Mouse (Mus musculus): ENCODE data around the gene Gm614. TPM values are rescaled to one million over a fixed set of nuclear protein-coding genes. Genes with fewer than 3 reads are reported as not detected.

Gene Gm614
- not detected in 2 replicates for polyA plus RNA-seq (2015; fragmentation: Nextera tagmentation; extraction: Ambion mirVana)

GRCm38 (mm10) chrX:101263892-101264291, at the start of gene Gm614:
Gm614 (minus strand) TSS chrX:101263992.
- WGBS = 60% methylated on average over 1 of the region's 1 CpGs
- no peaks in the 10 kb centered on the region for H3K4me1 ChIP-seq (ENCODE audit: control insufficient read depth, insufficient read depth, low read depth, low read length)
- no peak for ATAC-seq
- H3K9me3 ChIP-seq (ENCODE audit: control insufficient read depth, low read length) = no peaks in the 10 kb centered on the region
- H3K36me3 ChIP-seq (ENCODE audit: control insufficient read depth, insufficient read depth, low read length) = no peaks in the 10 kb centered on the region
- no peak within 1 kb of the TSS for H3K27ac ChIP-seq (ENCODE audit: low read depth, low read length)
- H3K4me2 ChIP-seq (ENCODE audit: low read length) = no peak within 1 kb of the TSS
- no peaks in the 10 kb centered on the region; the same call in 1 of the 2 replicates for H3K27me3 ChIP-seq (replicated peaks; ENCODE audit: control insufficient read depth, insufficient read depth, low read length)
- H3K4me3 ChIP-seq (ENCODE audit: low read length) = no peak within 1 kb of the TSS
- no peak within 1 kb of the TSS for H3K9ac ChIP-seq (ENCODE audit: low read depth, low read length)

- WGBS = 95% methylated on average over 5 of the region's 5 CpGs
- ATAC-seq = no peak
Measured at GRCm38 (mm10) chrX:101309299-101309698, 45.5 kb upstream of the Gm614 start.

DNA sequence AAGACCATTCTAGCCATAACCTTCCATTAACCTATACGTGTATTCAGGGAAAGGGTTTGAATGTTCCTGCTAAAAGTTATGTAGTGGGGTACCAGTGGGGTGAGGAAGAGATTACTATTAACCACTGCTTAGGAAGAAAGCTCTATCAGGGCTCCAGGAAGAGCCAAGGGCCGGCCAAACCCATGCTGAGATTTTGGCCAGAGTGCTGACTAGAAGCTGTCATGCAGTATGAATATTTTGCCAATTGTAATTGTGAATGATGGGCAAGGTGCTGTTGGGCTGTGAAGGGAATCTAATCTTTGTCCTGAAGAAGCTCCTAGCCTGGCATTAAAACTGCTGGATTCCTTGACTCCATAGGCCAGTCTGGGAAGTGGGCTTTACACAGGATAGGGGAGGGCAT, 40.9 kb upstream of the Gm614 start:
- H3K9me3 ChIP-seq (ENCODE audit: control insufficient read depth, low read length) = no peaks in the 10 kb centered on the region
- WGBS = 38% methylated on average over 2 of the region's 2 CpGs
- no peak for ATAC-seq
- H3K4me1 ChIP-seq (ENCODE audit: control insufficient read depth, insufficient read depth, low read depth, low read length) = peaks cover 27% of the 10 kb centered on the region; the same call in 1 of the 2 replicates
- H3K9ac ChIP-seq (ENCODE audit: low read depth, low read length) = no peak overlapping the region
- H3K27ac ChIP-seq (ENCODE audit: low read depth, low read length) = no peak overlapping the region
- H3K4me3 ChIP-seq (ENCODE audit: low read length) = no peak overlapping the region
- H3K4me2 ChIP-seq (ENCODE audit: low read length) = no peak overlapping the region
- no peaks in the 10 kb centered on the region for H3K27me3 ChIP-seq (replicated peaks; ENCODE audit: control insufficient read depth, insufficient read depth, low read length)
- H3K36me3 ChIP-seq (ENCODE audit: control insufficient read depth, insufficient read depth, low read length) = peaks cover 1% of the 10 kb centered on the region; the same call in 1 of the 2 replicates

More at GRCm38 (mm10) chrX:101309299-101309698, 45.5 kb upstream of the Gm614 start:
- Histone ChIP-seq H3K9me3 (ENCODE audit: control insufficient read depth, low read length) (no peaks in the 10 kb centered on the region), H3K9ac (ENCODE audit: low read depth, low read length) (no peak overlapping the region), H3K36me3 (ENCODE audit: control insufficient read depth, insufficient read depth, low read length) (peaks cover 5% of the 10 kb centered on the region; the same call in 1 of the 2 replicates), H3K4me3 (ENCODE audit: low read length) (no peak overlapping the region), H3K4me1 (ENCODE audit: control insufficient read depth, insufficient read depth, low read depth, low read length) (peaks cover 5% of the 10 kb centered on the region; the same call in 1 of the 2 replicates), H3K27me3 (replicated peaks; ENCODE audit: control insufficient read depth, insufficient read depth, low read length) (no peaks in the 10 kb centered on the region), H3K27ac (ENCODE audit: low read depth, low read length) (no peak overlapping the region), H3K4me2 (ENCODE audit: low read length) (no peak overlapping the region)

GRCm38 (mm10) chrX:101301654-101302053, 37.9 kb upstream of the Gm614 start:
- Histone ChIP-seq H3K27me3 (replicated peaks; ENCODE audit: control insufficient read depth, insufficient read depth, low read length) (no peaks in the 10 kb centered on the region), H3K4me1 (ENCODE audit: control insufficient read depth, insufficient read depth, low read depth, low read length) (peaks cover 30% of the 10 kb centered on the region; the same call in 1 of the 2 replicates), H3K9ac (ENCODE audit: low read depth, low read length) (peak overlapping the region; percentile 43; the same call in 1 of the 2 replicates), H3K4me3 (ENCODE audit: low read length) (peak overlapping the region; percentile 54), H3K27ac (ENCODE audit: low read depth, low read length) (no peak overlapping the region), H3K4me2 (ENCODE audit: low read length) (peak overlapping the region; percentile 59), H3K9me3 (ENCODE audit: control insufficient read depth, low read length) (no peaks in the 10 kb centered on the region), H3K36me3 (ENCODE audit: control insufficient read depth, insufficient read depth, low read length) (no peaks in the 10 kb centered on the region)
- WGBS = 51% methylated on average over 9 of the region's 9 CpGs
- ATAC-seq = no peak

DNA sequence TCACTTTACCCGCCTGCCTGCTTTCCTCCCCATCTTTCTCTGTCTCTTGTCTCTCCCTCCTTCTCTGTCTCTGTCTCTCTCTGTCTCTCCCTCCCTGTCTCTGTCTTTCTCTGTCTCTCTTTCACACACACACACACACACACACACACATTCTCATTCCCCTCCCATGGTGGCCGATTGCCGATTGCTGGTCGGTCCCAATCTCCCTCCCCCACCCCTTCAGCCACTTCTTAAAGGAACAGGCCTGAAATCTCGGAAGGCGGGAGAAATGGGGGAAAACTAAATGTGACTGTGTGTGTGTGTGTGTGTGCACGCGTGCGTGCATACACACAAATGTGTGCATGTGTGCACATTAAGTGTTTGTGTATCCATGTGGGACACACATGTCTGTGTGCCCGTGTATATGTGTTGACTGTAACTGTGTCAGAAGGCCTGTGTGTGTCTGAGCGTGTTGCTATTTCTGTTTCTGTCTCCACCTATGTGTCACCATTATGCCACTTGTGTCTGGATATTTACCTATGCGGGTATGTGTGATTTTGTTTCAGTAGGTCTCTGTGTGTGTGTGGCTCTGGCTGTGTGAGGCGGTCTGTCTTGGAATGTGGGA, 36.7 kb upstream of the Gm614 start:
- Histone ChIP-seq H3K4me3 (ENCODE audit: low read length) (peak overlapping the region; percentile 54), H3K27me3 (replicated peaks; ENCODE audit: control insufficient read depth, insufficient read depth, low read length) (no peaks in the 10 kb centered on the region), H3K4me2 (ENCODE audit: low read length) (peak overlapping the region; percentile 59), H3K4me1 (ENCODE audit: control insufficient read depth, insufficient read depth, low read depth, low read length) (peaks cover 30% of the 10 kb centered on the region; the same call in 1 of the 2 replicates), H3K9me3 (ENCODE audit: control insufficient read depth, low read length) (no peaks in the 10 kb centered on the region), H3K9ac (ENCODE audit: low read depth, low read length) (peak overlapping the region; percentile 72), H3K36me3 (ENCODE audit: control insufficient read depth, insufficient read depth, low read length) (no peaks in the 10 kb centered on the region), H3K27ac (ENCODE audit: low read depth, low read length) (peak overlapping the region; percentile 90)
- 22% methylated on average over 13 of the region's 13 CpGs for WGBS
- ATAC-seq = peak; percentile 48

GRCm38 (mm10) chrX:101299473-101300426, 36.0 kb upstream of the Gm614 start:
- Histone ChIP-seq H3K27me3 (replicated peaks; ENCODE audit: control insufficient read depth, insufficient read depth, low read length) (no peaks in the 10 kb centered on the region), H3K9me3 (ENCODE audit: control insufficient read depth, low read length) (no peaks in the 10 kb centered on the region), H3K9ac (ENCODE audit: low read depth, low read length) (peak overlapping the region; percentile 72), H3K27ac (ENCODE audit: low read depth, low read length) (peak overlapping the region; percentile 90), H3K4me1 (ENCODE audit: control insufficient read depth, insufficient read depth, low read depth, low read length) (peaks cover 29% of the 10 kb centered on the region; the same call in 1 of the 2 replicates), H3K36me3 (ENCODE audit: control insufficient read depth, insufficient read depth, low read length) (no peaks in the 10 kb centered on the region), H3K4me3 (ENCODE audit: low read length) (peak overlapping the region; percentile 54), H3K4me2 (ENCODE audit: low read length) (peak overlapping the region; percentile 59)
- 33% methylated on average over 7 of the region's 13 CpGs for WGBS
- ATAC-seq = peak; percentile 73

DNA sequence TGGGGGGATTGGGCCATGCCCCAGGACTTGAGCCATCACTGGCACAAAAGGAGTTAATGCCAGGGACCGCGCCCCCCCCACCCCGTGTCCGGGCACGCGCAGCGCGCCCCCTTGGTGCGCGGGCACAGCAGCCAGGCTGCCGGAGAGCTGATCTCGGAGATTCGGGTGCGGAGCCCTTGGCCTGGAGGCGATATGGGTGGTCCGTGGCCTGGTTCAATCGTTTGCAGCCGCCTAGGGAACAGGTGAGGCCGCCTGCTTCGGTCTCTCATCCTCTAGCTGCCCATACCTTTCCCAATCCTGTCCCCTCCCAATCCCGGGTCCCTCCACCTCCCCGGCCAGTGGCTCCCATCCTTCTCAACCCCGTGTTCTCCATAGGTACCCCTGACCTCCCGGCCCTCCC, 35.3 kb upstream of the Gm614 start, which contains the start of gene Nlgn3:
TSS of gene Nlgn3 (plus strand) at position 114 of the 400 bp plus-strand sequence.
- Histone ChIP-seq H3K4me2 (ENCODE audit: low read length) (peak within 1 kb of the TSS; percentile 59), H3K27me3 (replicated peaks; ENCODE audit: control insufficient read depth, insufficient read depth, low read length) (no peaks in the 10 kb centered on the region), H3K9ac (ENCODE audit: low read depth, low read length) (peak within 1 kb of the TSS; percentile 72), H3K4me1 (ENCODE audit: control insufficient read depth, insufficient read depth, low read depth, low read length) (peaks cover 23% of the 10 kb centered on the region; the same call in 1 of the 2 replicates), H3K9me3 (ENCODE audit: control insufficient read depth, low read length) (no peaks in the 10 kb centered on the region), H3K36me3 (ENCODE audit: control insufficient read depth, insufficient read depth, low read length) (no peaks in the 10 kb centered on the region), H3K27ac (ENCODE audit: low read depth, low read length) (peak within 1 kb of the TSS; percentile 90), H3K4me3 (ENCODE audit: low read length) (peak within 1 kb of the TSS; percentile 54)
- peak; percentile 48 for ATAC-seq
- WGBS = 29% methylated on average over 11 of the region's 24 CpGs

GRCm38 (mm10) chrX:101290111-101290510, 26.3 kb upstream of the Gm614 start:
- ATAC-seq = no peak
- no peak overlapping the region for H3K27ac ChIP-seq (ENCODE audit: low read depth, low read length)
- no peak overlapping the region for H3K9ac ChIP-seq (ENCODE audit: low read depth, low read length)
- no peaks in the 10 kb centered on the region for H3K4me1 ChIP-seq (ENCODE audit: control insufficient read depth, insufficient read depth, low read depth, low read length)
- no peaks in the 10 kb centered on the region for H3K9me3 ChIP-seq (ENCODE audit: control insufficient read depth, low read length)
- WGBS = 92% methylated on average over 10 of the region's 10 CpGs
- H3K36me3 ChIP-seq (ENCODE audit: control insufficient read depth, insufficient read depth, low read length) = peaks cover 12% of the 10 kb centered on the region
- no peak overlapping the region for H3K4me2 ChIP-seq (ENCODE audit: low read length)
- H3K4me3 ChIP-seq (ENCODE audit: low read length) = no peak overlapping the region
- H3K27me3 ChIP-seq (replicated peaks; ENCODE audit: control insufficient read depth, insufficient read depth, low read length) = no peaks in the 10 kb centered on the region; the same call in 1 of the 2 replicates

- WGBS = 93% methylated on average over 7 of the region's 7 CpGs
- H3K9ac ChIP-seq (ENCODE audit: low read depth, low read length) = no peak overlapping the region
- no peak overlapping the region for H3K27ac ChIP-seq (ENCODE audit: low read depth, low read length)
- H3K9me3 ChIP-seq (ENCODE audit: control insufficient read depth, low read length) = no peaks in the 10 kb centered on the region
- no peak for ATAC-seq
- H3K4me1 ChIP-seq (ENCODE audit: control insufficient read depth, insufficient read depth, low read depth, low read length) = no peaks in the 10 kb centered on the region
- H3K4me2 ChIP-seq (ENCODE audit: low read length) = no peak overlapping the region
- no peak overlapping the region for H3K4me3 ChIP-seq (ENCODE audit: low read length)
- H3K27me3 ChIP-seq (replicated peaks; ENCODE audit: control insufficient read depth, insufficient read depth, low read length) = no peaks in the 10 kb centered on the region; the same call in 1 of the 2 replicates
- H3K36me3 ChIP-seq (ENCODE audit: control insufficient read depth, insufficient read depth, low read length) = peaks cover 13% of the 10 kb centered on the region
Measured at GRCm38 (mm10) chrX:101289037-101289436, 25.2 kb upstream of the Gm614 start.

Measured in hindbrain, embryonic 16.5 days (tissue).